Mouse (Mus musculus): ENCODE measurements around the gene D16Ertd472e. TPM values are rescaled to one million over a fixed set of nuclear protein-coding genes. Genes with fewer than 3 reads are reported as not detected.

The D16Ertd472e gene
- 5.3 TPM for polyA plus RNA-seq (2014; fragmentation: Illumina TruSeq; extraction: RNeasy Lipid Tissue Mini Kit (QIAGEN cat#74804); ENCODE audit: insufficient read depth, low read depth, low replicate concordance)

DNA sequence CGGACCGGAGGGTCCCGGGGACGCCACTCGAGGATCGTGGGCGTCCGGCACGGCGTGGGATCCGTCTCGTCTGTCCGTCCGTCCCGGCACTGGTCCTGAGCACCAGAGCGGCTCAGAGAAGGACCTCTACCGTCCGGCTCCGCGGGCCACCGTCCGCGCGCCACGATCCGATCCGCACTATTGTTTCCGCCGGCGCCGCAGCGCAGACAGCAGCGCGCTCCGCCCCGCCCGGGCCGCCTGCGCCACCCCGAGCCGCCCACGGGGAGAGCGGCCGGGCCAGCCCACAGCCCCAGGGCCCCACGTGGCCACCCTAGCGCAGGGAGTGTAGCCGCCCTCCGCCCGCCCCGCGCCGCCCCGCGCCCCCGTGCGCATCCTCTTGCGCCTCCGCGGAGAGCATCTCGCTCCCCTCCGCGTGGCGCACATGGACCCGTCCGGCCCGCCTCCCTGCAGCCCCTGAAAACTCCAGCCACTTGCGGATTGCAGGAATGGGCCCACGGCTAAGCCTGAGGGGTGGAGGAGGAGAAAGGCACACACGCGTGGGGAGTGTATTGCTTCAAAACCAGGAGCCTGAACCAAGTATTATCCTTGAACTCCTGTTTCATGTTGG is at the start of gene D16Ertd472e:
Gene D16Ertd472e, minus strand, starts transcription at position 231 of the 607 bp plus-strand sequence.

Other genes starting within 250 kb of the D16Ertd472e start
- 70.6 TPM for gene Btg3, start 199.5 kb downstream of the D16Ertd472e start, polyA plus RNA-seq (2014; fragmentation: Illumina TruSeq; extraction: RNeasy Lipid Tissue Mini Kit (QIAGEN cat#74804); ENCODE audit: insufficient read depth, low read depth, low replicate concordance)